Mouse (Mus musculus) heart, postnatal 14 days (tissue): Measurements from ENCODE around the gene P2rx6. TPM values are rescaled to one million over a fixed set of nuclear protein-coding genes. Genes with fewer than 3 reads are reported as not detected.
"Not testable (repeated sequence)": the region's sequence is repeated elsewhere in the genome, so short reads cannot be mapped to it uniquely, and the experiment has no call there.

Experiments
- DNase-seq, 2 experiments: peaks; one replicate each; pipeline ENCODE4 v3.0.0; 2021 to 2022
- intact Hi-C: fragments of 180-260 bp; cut with DNase I; formaldehyde crosslinking; loops from one replicate; pipeline ENCODE4 v1.15.1; 2025
- total RNA-seq, 2 experiments: library from RNA; stranded (reverse); gene quantifications; 2 replicates each; pipeline ENCODE4 v1.2.3; 2021

The P2rx6 gene
- total RNA-seq, 2 experiments from 2014 or later = 0.54 to 0.84 TPM

GRCm38 (mm10) chr16:17559396-17560027 is 2.2 kb upstream of the P2rx6 start:
- intact Hi-C loops = loop anchor here (2.0 to 5.0 kb wide), 2 partner anchors 168 to 253 kb away; no protein-coding TSS in a partner anchor
- DNase-seq = no peak

GRCm38 (mm10) chr16:17561128-17561750 is 446 bp upstream of the P2rx6 start, which contains the start of gene Lrrc74b:
TSS of gene Lrrc74b (minus strand) at chr16:17561247.
- peak; percentile 51 to 70 for DNase-seq
- intact Hi-C loops = no loop called here

- no peak for DNase-seq
- intact Hi-C loops = no loop called here
Observed at GRCm38 (mm10) chr16:17563580-17563979, 1.9 kb downstream of the P2rx6 start.

GRCm38 (mm10) chr16:17564221-17564620 is 2.5 kb downstream of the P2rx6 start:
- intact Hi-C loops = no loop called here
- DNase-seq = no peak

GRCm38 (mm10) chr16:17564771-17565170 is 3.1 kb downstream of the P2rx6 start:
- DNase-seq = no peak
- intact Hi-C loops = no loop called here

- no peak for DNase-seq
- intact Hi-C loops = no loop called here
Observed at GRCm38 (mm10) chr16:17566186-17566585, 4.5 kb downstream of the P2rx6 start.

- DNase-seq = peak; percentile 55 to 66
- intact Hi-C loops = no loop called here
Observed at GRCm38 (mm10) chr16:17575870-17576824, 14.5 kb downstream of the P2rx6 start.

- no peak for DNase-seq
- intact Hi-C loops = no loop called here
Observed at GRCm38 (mm10) chr16:17576825-17577215, 15.1 kb downstream of the P2rx6 start.

- DNase-seq = no peak
- intact Hi-C loops = no loop called here
Observed at GRCm38 (mm10) chr16:17583064-17583463, 21.4 kb downstream of the P2rx6 start, which contains the start of gene Slc7a4. TSS of gene Slc7a4 (minus strand) at chr16:17583214.

- DNase-seq = no peak
- intact Hi-C loops = no loop called here
Observed at GRCm38 (mm10) chr16:17584555-17584954, 22.9 kb downstream of the P2rx6 start.

- DNase-seq = no peak
- intact Hi-C loops = no loop called here
Observed at GRCm38 (mm10) chr16:17590731-17591130, 29.0 kb downstream of the P2rx6 start.

GRCm38 (mm10) chr16:17600944-17601562 is 39.4 kb downstream of the P2rx6 start:
- intact Hi-C loops = no loop called here
- no peak for DNase-seq

GRCm38 (mm10) chr16:17604941-17605340 is 43.3 kb downstream of the P2rx6 start:
- intact Hi-C loops = no loop called here
- DNase-seq = no peak

- intact Hi-C loops = no loop called here
- no peak for DNase-seq
Observed at GRCm38 (mm10) chr16:17605684-17606083, 44.0 kb downstream of the P2rx6 start.

GRCm38 (mm10) chr16:17611383-17611782 is 49.7 kb downstream of the P2rx6 start:
- DNase-seq = no peak
- intact Hi-C loops = no loop called here

- DNase-seq = not testable (repeated sequence)
- intact Hi-C loops = loop anchor here (5.0 kb wide), 1 partner anchor 212 kb away; no protein-coding TSS in a partner anchor
Observed at GRCm38 (mm10) chr16:17614740-17615139, 53.1 kb downstream of the P2rx6 start.

- intact Hi-C loops = loop anchor here (1.0 to 5.0 kb wide), 2 partner anchors 59 to 214 kb away; no protein-coding TSS in a partner anchor
- DNase-seq = no peak
Observed at GRCm38 (mm10) chr16:17616212-17616611, 54.5 kb downstream of the P2rx6 start.

- peak; percentile 37 to 49 for DNase-seq
- intact Hi-C loops = loop anchor here (5.0 kb wide), 1 partner anchor 216 kb away; no protein-coding TSS in a partner anchor
Observed at GRCm38 (mm10) chr16:17617922-17618565, 56.4 kb downstream of the P2rx6 start.

GRCm38 (mm10) chr16:17619198-17620105 is 57.8 kb downstream of the P2rx6 start, which contains the start of gene Smpd4:
TSS of gene Smpd4 (plus strand) at chr16:17619354.
- intact Hi-C loops = loop anchor here (5.0 kb wide), 1 partner anchor 217 kb away; no protein-coding TSS in a partner anchor

More at GRCm38 (mm10) chr16:17619198-17620105, 57.8 kb downstream of the P2rx6 start, which contains the start of gene Smpd4:
- peak; percentile 89 to 96 for DNase-seq
